Mouse (Mus musculus): ENCODE results near the gene Tax1bp3.

GRCm38 (mm10) chr11:73207621-73208020, 30.7 kb downstream of the Tax1bp3 start:
- no peak for TF ChIP-seq POLR2A (IDR thresholded peaks at IDR 0.05; ENCODE audit: insufficient read depth, low read depth, low read length)
- no peak for TF ChIP-seq CTCF (IDR thresholded peaks at IDR 0.05; ENCODE audit: insufficient read depth, low read depth, low read length)
